Mouse (Mus musculus) myocyte (in vitro differentiated cells): ENCODE results near the gene Ifi35. TPM values are rescaled to one million over a fixed set of nuclear protein-coding genes. Genes with fewer than 3 reads are reported as not detected.
"Not testable (repeated sequence)": the region's sequence is repeated elsewhere in the genome, so short reads cannot be mapped to it uniquely, and the experiment has no call there.

Source experiments
- H3K27me3 ChIP-seq: one replicate; pipeline ENCODE4 v1.6.1; 2011; ENCODE audit not compliant: control insufficient read depth, insufficient read depth, insufficient read length
- H3K36me3 ChIP-seq: one replicate; pipeline ENCODE4 v1.6.1; 2011; ENCODE audit not compliant: control insufficient read depth, insufficient read depth
- H3K4me2 ChIP-seq: one replicate; pipeline ENCODE4 v1.6.1; 2011; ENCODE audit warnings: low read depth, control low read depth
- H3K4me3 ChIP-seq: one replicate; pipeline ENCODE4 v1.5.1; 2011; ENCODE audit warnings: mild to moderate bottlenecking, control low read depth, moderate library complexity
- H3K79me2 ChIP-seq: one replicate; pipeline ENCODE4 v1.6.1; 2011; ENCODE audit not compliant: control insufficient read depth, insufficient read depth
- H3ac ChIP-seq: one replicate; pipeline ENCODE4 v1.6.1; 2011; ENCODE audit not compliant: control insufficient read depth, insufficient read length
- CEBPB ChIP-seq: IDR thresholded peaks from 2 replicates; pipeline ENCODE4 v1.6.1; 2011; ENCODE audit warnings: mild to moderate bottlenecking, moderate library complexity; ENCODE audit not compliant: poor library complexity, insufficient read depth, severe bottlenecking
- E2F4 ChIP-seq: IDR thresholded peaks from one replicate; pipeline ENCODE4 v1.6.1; 2011; ENCODE audit warnings: mild to moderate bottlenecking, control low read depth, moderate library complexity; ENCODE audit not compliant: insufficient read depth
- MAX ChIP-seq: IDR thresholded peaks from one replicate; pipeline ENCODE4 v1.6.1; 2011; ENCODE audit warnings: low read depth, mild to moderate bottlenecking, control low read depth
- MYOD1 ChIP-seq, 3 experiments: IDR thresholded peaks; one replicate each; pipeline ENCODE4 v1.6.1; 2011; ENCODE audit warnings: control low read depth in 2 of 3, low read depth in 2 of 3, mild to moderate bottlenecking in 2 of 3, moderate library complexity in 1 of 3; ENCODE audit not compliant: insufficient read length in 2 of 3, control insufficient read depth in 1 of 3
- MYOG ChIP-seq, 3 experiments: IDR thresholded peaks; one replicate each; pipeline ENCODE4 v1.6.1; 2011; ENCODE audit warnings: control low read depth in 2 of 3, low read depth in 2 of 3, mild to moderate bottlenecking in 2 of 3; ENCODE audit not compliant: insufficient read length in 2 of 3, control insufficient read depth in 1 of 3, insufficient read depth in 1 of 3
- POLR2A ChIP-seq: IDR thresholded peaks from one replicate; pipeline ENCODE4 v1.6.1; 2011; ENCODE audit warnings: low read depth, mild to moderate bottlenecking, control low read depth, moderate library complexity; ENCODE audit not compliant: insufficient read length
- POLR2AphosphoS2 ChIP-seq: IDR thresholded peaks from one replicate; pipeline ENCODE4 v1.6.1; 2011; ENCODE audit warnings: low read depth, control low read depth; ENCODE audit not compliant: insufficient read length
- REST ChIP-seq: IDR thresholded peaks from one replicate; pipeline ENCODE4 v1.6.1; 2011; ENCODE audit warnings: mild to moderate bottlenecking, control low read depth, moderate library complexity; ENCODE audit not compliant: insufficient read depth, insufficient read length
- SRF ChIP-seq: IDR thresholded peaks from one replicate; pipeline ENCODE4 v1.6.1; 2011; ENCODE audit warnings: low read depth; ENCODE audit not compliant: control insufficient read depth, insufficient read length
- TCF12 ChIP-seq: IDR thresholded peaks from one replicate; pipeline ENCODE4 v1.6.1; 2011; ENCODE audit warnings: mild to moderate bottlenecking, control low read depth; ENCODE audit not compliant: poor library complexity, insufficient read depth, severe bottlenecking
- TCF3 ChIP-seq: IDR thresholded peaks from one replicate; pipeline ENCODE4 v1.6.1; 2011; ENCODE audit warnings: low read depth, control low read depth; ENCODE audit not compliant: insufficient read length
- USF1 ChIP-seq: IDR thresholded peaks from one replicate; pipeline ENCODE4 v1.6.1; 2011; ENCODE audit warnings: low read depth, mild to moderate bottlenecking, control low read depth, moderate library complexity
- polyA plus RNA-seq: library from polyadenylated mRNA; unstranded; fragments of >200 nt; fragmentation: generic; extraction: Trizol; gene quantifications from one replicate; pipeline ENCODE4 v1.2.1, GENCODE M21; 2012; ENCODE audit warnings: missing spikeins

The Ifi35 gene
- polyA plus RNA-seq, 1 experiment: 24.8 TPM

GRCm38 (mm10) chr11:101448899-101449298, 692 bp downstream of the Ifi35 start:
- Histone ChIP-seq H3K4me2 (peak overlapping the region; percentile 73), H3K4me3 (peak overlapping the region; percentile 34), H3K36me3 (peaks cover 21% of the 10 kb centered on the region), H3ac (peak overlapping the region; percentile 3), H3K79me2 (peaks cover 11% of the 10 kb centered on the region), H3K27me3 (no peaks in the 10 kb centered on the region)
- TF ChIP-seq CEBPB (no peak), REST (no peak), E2F4 (no peak), SRF (no peak), USF1 (no peak), POLR2A (no peak), MYOD1 (IDR thresholded peaks at IDR 0.05; ENCODE audit: control insufficient read depth in 1 of 3, insufficient read length in 2 of 3, low read depth in 2 of 3) (no peak), TCF12 (no peak), TCF3 (no peak), MAX (no peak), POLR2AphosphoS2 (no peak), MYOG (IDR thresholded peaks at IDR 0.05; ENCODE audit: control insufficient read depth in 1 of 3, insufficient read depth in 1 of 3, insufficient read length in 2 of 3, low read depth in 2 of 3) (no peak)

- not testable (repeated sequence) for H3K79me2 ChIP-seq, H3K27me3 ChIP-seq, H3K4me3 ChIP-seq, H3ac ChIP-seq
- H3K36me3 ChIP-seq: peaks cover 14% of the 10 kb centered on the region
- H3K4me2 ChIP-seq: peak overlapping the region; percentile 73
These were observed 1.4 kb downstream of the Ifi35 start for GRCm38 (mm10) chr11:101449596-101449995.

GRCm38 (mm10) chr11:101450394-101450793, 2.2 kb downstream of the Ifi35 start:
- Histone ChIP-seq H3K36me3 (peaks cover 6% of the 10 kb centered on the region), H3ac (no peak overlapping the region), H3K4me2 (no peak overlapping the region), H3K27me3 (no peaks in the 10 kb centered on the region), H3K79me2 (no peaks in the 10 kb centered on the region), H3K4me3 (no peak overlapping the region)
- no peak for TF ChIP-seq E2F4
- no peak for TF ChIP-seq SRF

GRCm38 (mm10) chr11:101451536-101451935, 3.3 kb downstream of the Ifi35 start:
- TF ChIP-seq POLR2AphosphoS2: no peak
- TF ChIP-seq POLR2A: no peak
- no peak for TF ChIP-seq TCF12
- no peak for TF ChIP-seq REST
- no peak for TF ChIP-seq MYOD1 (IDR thresholded peaks at IDR 0.05; ENCODE audit: control insufficient read depth in 1 of 3, insufficient read length in 2 of 3, low read depth in 2 of 3)
- no peak for TF ChIP-seq MYOG (IDR thresholded peaks at IDR 0.05; ENCODE audit: control insufficient read depth in 1 of 3, insufficient read depth in 1 of 3, insufficient read length in 2 of 3, low read depth in 2 of 3)
- TF ChIP-seq SRF: no peak
- TF ChIP-seq USF1: no peak
- TF ChIP-seq MAX: no peak
- TF ChIP-seq TCF3: no peak
- TF ChIP-seq CEBPB: no peak
- no peak for TF ChIP-seq E2F4
- no peaks in the 10 kb centered on the region for H3K27me3 ChIP-seq

GRCm38 (mm10) chr11:101452093-101452774, 4.0 kb downstream of the Ifi35 start:
- no peak overlapping the region for H3K4me2 ChIP-seq
- peaks cover 5% of the 10 kb centered on the region for H3K36me3 ChIP-seq
- H3ac ChIP-seq: no peak overlapping the region
- H3K4me3 ChIP-seq: no peak overlapping the region
- TF ChIP-seq POLR2AphosphoS2: no peak
- TF ChIP-seq REST: no peak
- no peak for TF ChIP-seq MAX
- no peak for TF ChIP-seq TCF12
- no peak for TF ChIP-seq TCF3
- no peak for TF ChIP-seq MYOG (IDR thresholded peaks at IDR 0.05; ENCODE audit: control insufficient read depth in 1 of 3, insufficient read depth in 1 of 3, insufficient read length in 2 of 3, low read depth in 2 of 3)
- no peak for TF ChIP-seq E2F4
- TF ChIP-seq CEBPB: no peak
- TF ChIP-seq POLR2A: no peak
- no peak for TF ChIP-seq USF1
- no peak for TF ChIP-seq MYOD1 (IDR thresholded peaks at IDR 0.05; ENCODE audit: control insufficient read depth in 1 of 3, insufficient read length in 2 of 3, low read depth in 2 of 3)
- H3K79me2 ChIP-seq: no peaks in the 10 kb centered on the region
- H3K27me3 ChIP-seq: no peaks in the 10 kb centered on the region

More at GRCm38 (mm10) chr11:101451536-101451935, 3.3 kb downstream of the Ifi35 start:
- Histone ChIP-seq H3K4me2 (no peak overlapping the region), H3K4me3 (no peak overlapping the region), H3K79me2 (no peaks in the 10 kb centered on the region), H3K36me3 (no peaks in the 10 kb centered on the region), H3ac (no peak overlapping the region)
